Mouse (Mus musculus): Measurements from ENCODE around the gene Heatr4. TPM values are rescaled to one million over a fixed set of nuclear protein-coding genes. Genes with fewer than 3 reads are reported as not detected.

Heatr4 gene
- polyA plus RNA-seq, 1 experiment from 2014 or later, result not detected

Other genes with a start within 250 kb of the Heatr4 start
- 0.10 and 0.26 TPM in 2 replicates for gene Papln, start 221.2 kb downstream of the Heatr4 start, polyA plus RNA-seq (2016; fragmentation: Nextera tagmentation; extraction: Ambion mirVana)
- gene Numb, start 62.9 kb downstream of the Heatr4 start, polyA plus RNA-seq (2016; fragmentation: Nextera tagmentation; extraction: Ambion mirVana), result 30.8 and 31.5 TPM in 2 replicates
- gene Riox1, start 34.2 kb downstream of the Heatr4 start, polyA plus RNA-seq (2016; fragmentation: Nextera tagmentation; extraction: Ambion mirVana), result 18.5 and 18.7 TPM in 2 replicates
- 16.1 and 18.0 TPM in 2 replicates for gene Acot2, start 3.0 kb upstream of the Heatr4 start, polyA plus RNA-seq (2016; fragmentation: Nextera tagmentation; extraction: Ambion mirVana)
- gene Acot1, start 24.6 kb upstream of the Heatr4 start, polyA plus RNA-seq (2016; fragmentation: Nextera tagmentation; extraction: Ambion mirVana), result 60.6 and 70.2 TPM in 2 replicates
- gene Acot4, start 53.5 kb upstream of the Heatr4 start, polyA plus RNA-seq (2016; fragmentation: Nextera tagmentation; extraction: Ambion mirVana), result 0.25 and 0.59 TPM in 2 replicates
- gene Gm49366, start 54.1 kb upstream of the Heatr4 start, polyA plus RNA-seq (2016; fragmentation: Nextera tagmentation; extraction: Ambion mirVana), result not detected in 2 replicates
- gene Acot3, start 67.3 kb upstream of the Heatr4 start, polyA plus RNA-seq (2016; fragmentation: Nextera tagmentation; extraction: Ambion mirVana), result 0.34 and 0.61 TPM in 2 replicates
- gene Acot5, start 84.5 kb upstream of the Heatr4 start, polyA plus RNA-seq (2016; fragmentation: Nextera tagmentation; extraction: Ambion mirVana), result not detected in 2 replicates
- 1.0 and 1.3 TPM in 2 replicates for gene Acot6, start 115.8 kb upstream of the Heatr4 start, polyA plus RNA-seq (2016; fragmentation: Nextera tagmentation; extraction: Ambion mirVana)
- 8.7 and 11.2 TPM in 2 replicates for gene Dnal1, start 129.5 kb upstream of the Heatr4 start, polyA plus RNA-seq (2016; fragmentation: Nextera tagmentation; extraction: Ambion mirVana)
- gene Pnma1, start 163.6 kb upstream of the Heatr4 start, polyA plus RNA-seq (2016; fragmentation: Nextera tagmentation; extraction: Ambion mirVana), result 3.8 and 4.2 TPM in 2 replicates
- 7.2 and 8.0 TPM in 2 replicates for gene Elmsan1, start 234.0 kb upstream of the Heatr4 start, polyA plus RNA-seq (2016; fragmentation: Nextera tagmentation; extraction: Ambion mirVana)